In the genomic region with DNA sequence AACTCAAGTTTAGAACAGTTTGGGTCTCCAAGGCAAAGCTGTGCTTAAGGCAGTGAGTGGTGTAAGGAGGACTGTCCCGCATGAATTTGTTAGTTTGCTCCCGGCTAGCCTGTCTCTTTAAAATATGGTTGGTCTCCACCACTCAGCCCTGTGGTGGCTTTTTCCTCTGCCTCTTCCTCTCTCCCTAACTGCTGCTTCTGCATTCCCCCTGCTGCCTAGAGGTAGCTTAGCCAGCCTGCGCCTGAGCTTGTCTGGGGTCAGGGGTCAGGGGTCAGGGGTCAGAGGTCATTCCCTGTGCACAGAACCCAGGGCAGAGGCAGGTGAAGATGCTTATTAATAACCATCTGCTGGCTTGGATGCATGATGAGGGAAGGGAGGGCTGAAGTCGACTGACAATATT, we compare ENCODE assay signal across 13 mouse cellular contexts.
A peak's percentile ranks its signal among the peaks of the same experiment; 100 is the strongest.
DNase-seq lines count a peak whose midpoint lies in the region; ATAC-seq lines count a peak whose summit lies in the region.
"Had no signal": no experiment of that assay in that cellular context is flagged by ENCODE, and none has a peak within 500 bp of the region (broad histone marks: within the 10 kb centered on the region; RNA-seq: fewer than 3 reads in every experiment).

No protein-coding gene starts in this region.

- no peak for ATAC-seq in hindbrain, embryonic 11.5 days (ENCODE audit: low FRiP score)
- no peak for ATAC-seq in hindbrain, embryonic 14.5 days (ENCODE audit: low FRiP score)
- ATAC-seq in midbrain, embryonic 16.5 days, result no peak
- ATAC-seq in embryonic facial prominence, embryonic 11.5 days (replicated peaks; ENCODE audit: insufficient number of reproducible peaks, low FRiP score, low TSS enrichment, low read depth), result no peak
- 0 out of 2 replicates have a peak, but pooled peaks have one; percentile 22 for ATAC-seq in stomach, embryonic 16.5 days (ENCODE audit: insufficient read depth, low FRiP score)
- ATAC-seq: hindbrain, postnatal 0 days had no signal

- WGBS in hindbrain, embryonic 11.5 days, result 19% methylated on average over 4 of the region's 4 CpGs
- 23% methylated on average over 4 of the region's 4 CpGs for WGBS in hindbrain, embryonic 14.5 days
- 16% methylated on average over 4 of the region's 4 CpGs for WGBS in midbrain, embryonic 10.5 days
- 20% methylated on average over 4 of the region's 4 CpGs for WGBS in midbrain, embryonic 16.5 days
- 14% methylated on average over 4 of the region's 4 CpGs for WGBS in embryonic facial prominence, embryonic 11.5 days
- 14% methylated on average over 4 of the region's 4 CpGs for WGBS in stomach, embryonic 16.5 days

- no peaks in the 10 kb centered on the region for H3K36me3 ChIP-seq in hindbrain, embryonic 11.5 days (ENCODE audit: control insufficient read depth, insufficient read depth, low read length)
- H3K36me3 ChIP-seq in hindbrain, embryonic 14.5 days (replicated peaks; ENCODE audit: control insufficient read depth, insufficient read depth), result no peaks in the 10 kb centered on the region
- no peaks in the 10 kb centered on the region for H3K36me3 ChIP-seq in midbrain, embryonic 10.5 days
- H3K36me3 ChIP-seq in midbrain, embryonic 16.5 days (ENCODE audit: control insufficient read depth, insufficient read depth, low read length), result no peaks in the 10 kb centered on the region
- no peaks in the 10 kb centered on the region for H3K36me3 ChIP-seq in embryonic facial prominence, embryonic 11.5 days (replicated peaks; ENCODE audit: control insufficient read depth, insufficient read depth, low read depth, low read length)
- H3K36me3 ChIP-seq in stomach, embryonic 16.5 days (ENCODE audit: control insufficient read depth, insufficient read depth, low read length), result no peaks in the 10 kb centered on the region
- H3K36me3 ChIP-seq: midbrain, embryonic 12.5 days had no signal

- H3K4me1 ChIP-seq in hindbrain, embryonic 11.5 days (replicated peaks; ENCODE audit: control insufficient read depth, insufficient read depth, low read length), result no peaks in the 10 kb centered on the region
- peaks cover 11% of the 10 kb centered on the region; the same call in 1 of the 2 replicates for H3K4me1 ChIP-seq in hindbrain, embryonic 14.5 days (replicated peaks; ENCODE audit: control insufficient read depth, insufficient read depth, low read length)
- H3K4me1 ChIP-seq in midbrain, embryonic 10.5 days, result peaks cover 31% of the 10 kb centered on the region
- peaks cover 7% of the 10 kb centered on the region for H3K4me1 ChIP-seq in midbrain, embryonic 16.5 days (ENCODE audit: control insufficient read depth, insufficient read depth, low read length)
- H3K4me1 ChIP-seq in embryonic facial prominence, embryonic 11.5 days (ENCODE audit: control insufficient read depth, insufficient read depth, low read length), result peaks cover 3% of the 10 kb centered on the region; the same call in 1 of the 2 replicates
- H3K4me1 ChIP-seq in stomach, embryonic 16.5 days (ENCODE audit: control insufficient read depth, insufficient read depth, low read length), result peaks cover 17% of the 10 kb centered on the region

- no peaks in the 10 kb centered on the region for H3K9me3 ChIP-seq in hindbrain, embryonic 11.5 days (ENCODE audit: control insufficient read depth, low read length)
- no peaks in the 10 kb centered on the region for H3K9me3 ChIP-seq in hindbrain, embryonic 14.5 days (ENCODE audit: control insufficient read depth, low read length)
- no peaks in the 10 kb centered on the region for H3K9me3 ChIP-seq in midbrain, embryonic 10.5 days (replicated peaks)
- H3K9me3 ChIP-seq in midbrain, embryonic 16.5 days (replicated peaks; ENCODE audit: control insufficient read depth, low read length, poor library complexity, severe bottlenecking), result no peaks in the 10 kb centered on the region
- no peaks in the 10 kb centered on the region for H3K9me3 ChIP-seq in embryonic facial prominence, embryonic 11.5 days (replicated peaks; ENCODE audit: control insufficient read depth, low read length)
- no peaks in the 10 kb centered on the region for H3K9me3 ChIP-seq in stomach, embryonic 16.5 days (replicated peaks; ENCODE audit: control insufficient read depth, low read length)
- H3K9me3 ChIP-seq: midbrain, embryonic 12.5 days had no signal

- H3K27me3 ChIP-seq in hindbrain, embryonic 11.5 days (ENCODE audit: control insufficient read depth, insufficient read depth, low read length), result no peaks in the 10 kb centered on the region
- H3K27me3 ChIP-seq in hindbrain, embryonic 14.5 days (ENCODE audit: control insufficient read depth, insufficient read depth, low read length), result 0 out of 2 replicates have a peak, but pooled peaks cover 3% of the 10 kb centered on the region
- peaks cover 13% of the 10 kb centered on the region for H3K27me3 ChIP-seq in midbrain, embryonic 10.5 days (ENCODE audit: low read depth, poor library complexity, severe bottlenecking)
- no peaks in the 10 kb centered on the region for H3K27me3 ChIP-seq in midbrain, embryonic 16.5 days (ENCODE audit: control insufficient read depth, insufficient read depth, low read depth, low read length)
- H3K27me3 ChIP-seq in embryonic facial prominence, embryonic 11.5 days (ENCODE audit: control insufficient read depth, insufficient read depth, low read length), result no peaks in the 10 kb centered on the region
- no peaks in the 10 kb centered on the region for H3K27me3 ChIP-seq in stomach, embryonic 16.5 days (ENCODE audit: control insufficient read depth, insufficient read depth, low read length)
- H3K27me3 ChIP-seq: midbrain, embryonic 12.5 days had no signal

- H3K9ac ChIP-seq in hindbrain, embryonic 11.5 days (ENCODE audit: low read depth, low read length), result no peak overlapping the region
- no peak overlapping the region for H3K9ac ChIP-seq in hindbrain, embryonic 14.5 days
- no peak overlapping the region for H3K9ac ChIP-seq in midbrain, embryonic 16.5 days (ENCODE audit: low read depth, low read length)
- H3K9ac ChIP-seq in embryonic facial prominence, embryonic 11.5 days (replicated peaks; ENCODE audit: low read length), result no peak overlapping the region
- no peak overlapping the region for H3K9ac ChIP-seq in stomach, embryonic 16.5 days (ENCODE audit: low read length)
- H3K9ac ChIP-seq: midbrain, embryonic 12.5 days had no signal

- H3K4me2 ChIP-seq in hindbrain, embryonic 11.5 days (replicated peaks; ENCODE audit: low read depth, low read length), result no peak overlapping the region
- no peak overlapping the region for H3K4me2 ChIP-seq in hindbrain, embryonic 14.5 days (replicated peaks)
- no peak overlapping the region for H3K4me2 ChIP-seq in midbrain, embryonic 16.5 days (ENCODE audit: low read length)
- no peak overlapping the region for H3K4me2 ChIP-seq in embryonic facial prominence, embryonic 11.5 days (ENCODE audit: low read depth, low read length)
- no peak overlapping the region for H3K4me2 ChIP-seq in stomach, embryonic 16.5 days (ENCODE audit: low read depth, low read length)

- H3K27ac ChIP-seq in hindbrain, embryonic 11.5 days (ENCODE audit: low read depth, low read length), result no peak overlapping the region
- no peak overlapping the region for H3K27ac ChIP-seq in hindbrain, embryonic 14.5 days
- peak overlapping the region; percentile 80; the same call in 1 of the 2 replicates for H3K27ac ChIP-seq in midbrain, embryonic 10.5 days (replicated peaks)
- no peak overlapping the region for H3K27ac ChIP-seq in midbrain, embryonic 16.5 days (ENCODE audit: low read length)
- H3K27ac ChIP-seq in embryonic facial prominence, embryonic 11.5 days (replicated peaks; ENCODE audit: low read depth, low read length), result 0 out of 2 replicates have a peak overlapping the region, but pooled peaks have one; percentile 16
- peak overlapping the region; percentile 25; the same call in 1 of the 2 replicates for H3K27ac ChIP-seq in stomach, embryonic 16.5 days (ENCODE audit: low read length)
- H3K27ac ChIP-seq: hindbrain, postnatal 0 days; midbrain, embryonic 12.5 days had no signal

- no peak overlapping the region for H3K4me3 ChIP-seq in hindbrain, embryonic 11.5 days (ENCODE audit: low read depth, low read length)
- no peak overlapping the region for H3K4me3 ChIP-seq in hindbrain, embryonic 14.5 days (replicated peaks; ENCODE audit: low read length)
- H3K4me3 ChIP-seq in midbrain, embryonic 10.5 days, result no peak overlapping the region
- no peak overlapping the region for H3K4me3 ChIP-seq in midbrain, embryonic 16.5 days (ENCODE audit: low read depth, low read length)
- no peak overlapping the region for H3K4me3 ChIP-seq in embryonic facial prominence, embryonic 11.5 days (ENCODE audit: low read depth, low read length)
- no peak overlapping the region for H3K4me3 ChIP-seq in stomach, embryonic 16.5 days (replicated peaks; ENCODE audit: low read length)
- H3K4me3 ChIP-seq: midbrain, embryonic 12.5 days had no signal

- peak; percentile 14 for DNase-seq in hindbrain, embryonic 11.5 days (ENCODE audit: low spot score)
- DNase-seq in hindbrain, embryonic 14.5 days (ENCODE audit: low spot score), result no peak
- peak; percentile 53 for DNase-seq in midbrain, embryonic 10.5 days (ENCODE audit: low spot score)
- peak; percentile 11 for DNase-seq in embryonic facial prominence, embryonic 11.5 days (ENCODE audit: low spot score)
- no peak for DNase-seq in cerebellum, postnatal 10 days
- DNase-seq: adrenal gland, adult 2 months; gastrocnemius, postnatal 14 days; lung, adult 2 months; thymus, postnatal 36 days had no signal

Comparison
In these comparisons a context has a peak if more than half of its experiments do, and no peak if none do; other contexts are left out.
1. DNase-seq: peak in hindbrain, embryonic 11.5 days (single experiment), midbrain, embryonic 10.5 days (single experiment) and embryonic facial prominence, embryonic 11.5 days (single experiment); none in hindbrain, embryonic 14.5 days (single experiment) and cerebellum, postnatal 10 days (0 of 2).
2. H3K27ac ChIP-seq: peak in midbrain, embryonic 10.5 days (single experiment), embryonic facial prominence, embryonic 11.5 days (single experiment) and stomach, embryonic 16.5 days (single experiment); none in hindbrain, embryonic 11.5 days (single experiment), hindbrain, embryonic 14.5 days (single experiment) and midbrain, embryonic 16.5 days (single experiment).